Mouse (Mus musculus) testis, adult 2 months (tissue): ENCODE measurements at regions not wholly inside any gene's neighbourhood (a gene's known extent, or its start where the extent isn't known, plus 50 kb on each side); places are given as distances from the start of the nearest gene placed in this dataset.

ENCODE experiments used
- CTCF ChIP-seq: fragments of 200-500 bp; IDR thresholded peaks from 2 replicates; pipeline ENCODE4 v1.5.1; 2012; ENCODE audit warnings: low read depth, mild to moderate bottlenecking, inconsistent platforms, low read length, moderate library complexity; ENCODE audit not compliant: control insufficient read depth, insufficient read depth, insufficient replicate concordance
- POLR2A ChIP-seq: fragments of 200-500 bp; IDR thresholded peaks from 2 replicates; pipeline ENCODE4 v1.6.1; 2012; ENCODE audit warnings: low read depth, mild to moderate bottlenecking, inconsistent platforms, low read length, moderate library complexity; ENCODE audit not compliant: control insufficient read depth

GRCm38 (mm10) chr5:105990777-105991176, 114.4 kb downstream of the Zfp326 start:
- TF ChIP-seq CTCF (no peak), POLR2A (no peak)
